Mouse (Mus musculus): ENCODE results near the gene Ppp1r9a.

Ppp1r9a gene

GRCm38 (mm10) chr6:5045854-5046253, 143.1 kb downstream of the Ppp1r9a start:
- no peak for DNase-seq (ENCODE audit: low spot score)

GRCm38 (mm10) chr6:5048025-5048424, 145.3 kb downstream of the Ppp1r9a start:
- no peak for DNase-seq (ENCODE audit: low spot score)

GRCm38 (mm10) chr6:5052309-5052708, 149.6 kb downstream of the Ppp1r9a start:
- no peak for DNase-seq (ENCODE audit: low spot score)

- no peak for DNase-seq (ENCODE audit: low spot score)
Observed at GRCm38 (mm10) chr6:5054446-5055095, 151.9 kb downstream of the Ppp1r9a start.

- no peak for DNase-seq (ENCODE audit: low spot score)
Observed at GRCm38 (mm10) chr6:5074736-5075135, 172.0 kb downstream of the Ppp1r9a start.

- DNase-seq (ENCODE audit: low spot score), result no peak
Observed at GRCm38 (mm10) chr6:5075680-5076079, 173.0 kb downstream of the Ppp1r9a start.

- no peak for DNase-seq (ENCODE audit: low spot score)
Observed at GRCm38 (mm10) chr6:5078009-5078408, 175.3 kb downstream of the Ppp1r9a start.

- DNase-seq (ENCODE audit: low spot score), result no peak
Observed at GRCm38 (mm10) chr6:5079108-5079507, 176.4 kb downstream of the Ppp1r9a start.

GRCm38 (mm10) chr6:5080094-5080493, 177.4 kb downstream of the Ppp1r9a start:
- DNase-seq (ENCODE audit: low spot score), result no peak

- DNase-seq (ENCODE audit: low spot score), result no peak
Observed at GRCm38 (mm10) chr6:5080496-5080895, 177.8 kb downstream of the Ppp1r9a start.

GRCm38 (mm10) chr6:5081099-5081498, 178.4 kb downstream of the Ppp1r9a start:
- no peak for DNase-seq (ENCODE audit: low spot score)

- no peak for DNase-seq (ENCODE audit: low spot score)
Observed at GRCm38 (mm10) chr6:5082144-5082543, 179.4 kb downstream of the Ppp1r9a start.

- no peak for DNase-seq (ENCODE audit: low spot score)
Observed at GRCm38 (mm10) chr6:5082740-5083139, 180.0 kb downstream of the Ppp1r9a start.

GRCm38 (mm10) chr6:5083957-5084356, 181.2 kb downstream of the Ppp1r9a start:
- DNase-seq (ENCODE audit: low spot score), result peak; percentile 24

- no peak for DNase-seq (ENCODE audit: low spot score)
Observed at GRCm38 (mm10) chr6:5091873-5092272, 189.2 kb downstream of the Ppp1r9a start.

GRCm38 (mm10) chr6:5092795-5093194, 190.1 kb downstream of the Ppp1r9a start:
- no peak for DNase-seq (ENCODE audit: low spot score)

- no peak for DNase-seq (ENCODE audit: low spot score)
Observed at GRCm38 (mm10) chr6:5093516-5093915, 190.8 kb downstream of the Ppp1r9a start.

- DNase-seq (ENCODE audit: low spot score), result no peak
Observed at GRCm38 (mm10) chr6:5095365-5095973, 192.8 kb downstream of the Ppp1r9a start.

GRCm38 (mm10) chr6:5097309-5097708, 194.6 kb downstream of the Ppp1r9a start:
- no peak for DNase-seq (ENCODE audit: low spot score)

- no peak for DNase-seq (ENCODE audit: low spot score)
Observed at GRCm38 (mm10) chr6:5099282-5099681, 196.6 kb downstream of the Ppp1r9a start.

GRCm38 (mm10) chr6:5099842-5100241, 197.1 kb downstream of the Ppp1r9a start:
- no peak for DNase-seq (ENCODE audit: low spot score)

GRCm38 (mm10) chr6:5100347-5100746, 197.6 kb downstream of the Ppp1r9a start:
- no peak for DNase-seq (ENCODE audit: low spot score)

GRCm38 (mm10) chr6:5102741-5103140, 200.0 kb downstream of the Ppp1r9a start:
- DNase-seq (ENCODE audit: low spot score), result no peak

GRCm38 (mm10) chr6:5103769-5104168, 201.1 kb downstream of the Ppp1r9a start:
- DNase-seq (ENCODE audit: low spot score), result no peak
